Mouse (Mus musculus) thymus, adult 2 months (tissue): ENCODE results near the gene Col25a1.

Experiments
- CTCF ChIP-seq: fragments of 200-500 bp; IDR thresholded peaks from 2 replicates; pipeline ENCODE4 v1.5.1; 2012; ENCODE audit warnings: mild to moderate bottlenecking, control low read depth, low read length, moderate library complexity, borderline replicate concordance; ENCODE audit not compliant: control insufficient read depth, poor library complexity, insufficient read depth; ENCODE audit errors: extremely low read depth
- POLR2A ChIP-seq: fragments of 200-500 bp; IDR thresholded peaks from 2 replicates; pipeline ENCODE4 v1.6.1; 2012; ENCODE audit warnings: mild to moderate bottlenecking, low read length, control low read depth, moderate library complexity; ENCODE audit not compliant: control insufficient read depth, poor library complexity, insufficient read depth; ENCODE audit errors: extremely low read depth

- TF ChIP-seq POLR2A (no peak), CTCF (no peak)
Measured at GRCm38 (mm10) chr3:130252355-130252754, 121.1 kb downstream of the Col25a1 start.
